Mouse (Mus musculus) megakaryocyte, embryonic 14.5 days (primary cell): Measurements from ENCODE around the gene Ptpru. TPM values are rescaled to one million over a fixed set of nuclear protein-coding genes. Genes with fewer than 3 reads are reported as not detected.

ENCODE experiments used
- H3K27me3 ChIP-seq: replicated peaks from 2 replicates; pipeline ENCODE3; 2012; ENCODE audit warnings: inconsistent platforms
- H3K36me3 ChIP-seq: replicated peaks from 2 replicates; pipeline ENCODE3; 2012; ENCODE audit warnings: low read length, inconsistent platforms, mixed read lengths
- H3K4me1 ChIP-seq: 2 replicates; pipeline ENCODE4 v1.6.1; 2012; ENCODE audit warnings: inconsistent platforms
- H3K4me3 ChIP-seq: replicated peaks from 2 replicates; pipeline ENCODE3; 2012; ENCODE audit warnings: moderate library complexity, mild to moderate bottlenecking, inconsistent platforms
- H3K9me3 ChIP-seq: 2 replicates; pipeline ENCODE4 v1.6.1; 2012; ENCODE audit warnings: inconsistent platforms
- FLI1 ChIP-seq: IDR thresholded peaks from 2 replicates; pipeline ENCODE4 v1.6.1; 2012; ENCODE audit warnings: low read length, inconsistent platforms, mixed read lengths
- GATA1 ChIP-seq: IDR thresholded peaks from 3 replicates; pipeline ENCODE4 v1.6.1; 2012; ENCODE audit warnings: mixed read lengths, low read length, inconsistent platforms, borderline replicate concordance
- polyA plus RNA-seq: library from polyadenylated mRNA; stranded (reverse); fragments of >175 nt; gene quantifications from 2 replicates; pipeline ENCODE4 v1.2.3, GENCODE M21; 2012; ENCODE audit warnings: low replicate concordance; ENCODE audit not compliant: insufficient read depth

Gene Ptpru
- polyA plus RNA-seq, 1 experiment, result 0.07 TPM

GRCm38 (mm10) chr4:131796312-131797080 is 41.6 kb downstream of the Ptpru start:
- H3K9me3 ChIP-seq, result no peaks in the 10 kb centered on the region
- peaks cover 46% of the 10 kb centered on the region for H3K27me3 ChIP-seq
- no peak overlapping the region for H3K4me3 ChIP-seq
- no peak for TF ChIP-seq FLI1
- no peak for TF ChIP-seq GATA1
- H3K36me3 ChIP-seq, result no peaks in the 10 kb centered on the region
- no peaks in the 10 kb centered on the region for H3K4me1 ChIP-seq

GRCm38 (mm10) chr4:131786800-131787199 is 51.3 kb downstream of the Ptpru start:
- Histone ChIP-seq H3K36me3 (no peaks in the 10 kb centered on the region), H3K9me3 (no peaks in the 10 kb centered on the region), H3K27me3 (peaks cover 56% of the 10 kb centered on the region), H3K4me1 (no peaks in the 10 kb centered on the region), H3K4me3 (no peak overlapping the region)
- TF ChIP-seq FLI1 (no peak), GATA1 (no peak)

- Histone ChIP-seq H3K27me3 (peaks cover 65% of the 10 kb centered on the region), H3K36me3 (no peaks in the 10 kb centered on the region), H3K9me3 (no peaks in the 10 kb centered on the region), H3K4me1 (peaks cover 6% of the 10 kb centered on the region), H3K4me3 (no peak overlapping the region)
- TF ChIP-seq GATA1 (no peak), FLI1 (no peak)
Measured at GRCm38 (mm10) chr4:131784034-131784433, 54.1 kb downstream of the Ptpru start.

- Histone ChIP-seq H3K9me3 (no peaks in the 10 kb centered on the region), H3K27me3 (peaks cover 55% of the 10 kb centered on the region), H3K4me3 (no peak overlapping the region), H3K36me3 (no peaks in the 10 kb centered on the region), H3K4me1 (peaks cover 6% of the 10 kb centered on the region)
- TF ChIP-seq GATA1, result no peak
- TF ChIP-seq FLI1, result no peak
Measured at GRCm38 (mm10) chr4:131781023-131781422, 57.1 kb downstream of the Ptpru start.

GRCm38 (mm10) chr4:131778616-131779275 is 59.3 kb downstream of the Ptpru start:
- Histone ChIP-seq H3K9me3 (no peaks in the 10 kb centered on the region), H3K27me3 (peaks cover 52% of the 10 kb centered on the region)
- TF ChIP-seq FLI1 (no peak), GATA1 (no peak)

GRCm38 (mm10) chr4:131771384-131771783 is 66.7 kb downstream of the Ptpru start:
- TF ChIP-seq FLI1 (no peak), GATA1 (no peak)
- Histone ChIP-seq H3K9me3 (peaks cover 4% of the 10 kb centered on the region; the same call in 1 of the 2 replicates), H3K4me1 (no peaks in the 10 kb centered on the region; the same call in 1 of the 2 replicates), H3K4me3 (peak overlapping the region; percentile 53), H3K27me3 (peaks cover 33% of the 10 kb centered on the region), H3K36me3 (no peaks in the 10 kb centered on the region)

More at GRCm38 (mm10) chr4:131778616-131779275, 59.3 kb downstream of the Ptpru start:
- no peak overlapping the region for H3K4me3 ChIP-seq
- H3K4me1 ChIP-seq, result peaks cover 6% of the 10 kb centered on the region
- no peaks in the 10 kb centered on the region for H3K36me3 ChIP-seq

GRCm38 (mm10) chr4:131763911-131764310 is 74.2 kb downstream of the Ptpru start:
- Histone ChIP-seq H3K4me3 (no peak overlapping the region), H3K27me3 (peaks cover 15% of the 10 kb centered on the region), H3K36me3 (no peaks in the 10 kb centered on the region), H3K4me1 (no peaks in the 10 kb centered on the region), H3K9me3 (peaks cover 4% of the 10 kb centered on the region; the same call in 1 of the 2 replicates)
- TF ChIP-seq FLI1 (no peak), GATA1 (no peak)

GRCm38 (mm10) chr4:131763479-131763878 is 74.6 kb downstream of the Ptpru start:
- Histone ChIP-seq H3K4me1 (no peaks in the 10 kb centered on the region), H3K27me3 (peaks cover 12% of the 10 kb centered on the region), H3K4me3 (no peak overlapping the region), H3K9me3 (peaks cover 4% of the 10 kb centered on the region; the same call in 1 of the 2 replicates), H3K36me3 (no peaks in the 10 kb centered on the region)
- no peak for TF ChIP-seq GATA1
- TF ChIP-seq FLI1, result no peak

GRCm38 (mm10) chr4:131762211-131762784 is 75.8 kb downstream of the Ptpru start:
- Histone ChIP-seq H3K9me3 (no peaks in the 10 kb centered on the region), H3K4me3 (no peak overlapping the region), H3K27me3 (peaks cover 12% of the 10 kb centered on the region), H3K36me3 (no peaks in the 10 kb centered on the region), H3K4me1 (no peaks in the 10 kb centered on the region)
- TF ChIP-seq GATA1 (no peak), FLI1 (no peak)

- no peaks in the 10 kb centered on the region for H3K36me3 ChIP-seq
- peaks cover 3% of the 10 kb centered on the region; the same call in 1 of the 2 replicates for H3K9me3 ChIP-seq
- peak overlapping the region; percentile 12 for H3K4me3 ChIP-seq
- TF ChIP-seq FLI1, result no peak
- TF ChIP-seq GATA1, result no peak
- peaks cover 14% of the 10 kb centered on the region for H3K27me3 ChIP-seq
- no peaks in the 10 kb centered on the region for H3K4me1 ChIP-seq
Measured at GRCm38 (mm10) chr4:131752204-131752837, 85.8 kb downstream of the Ptpru start.
